Mouse (Mus musculus): ENCODE data around the gene Plbd2.

DNA sequence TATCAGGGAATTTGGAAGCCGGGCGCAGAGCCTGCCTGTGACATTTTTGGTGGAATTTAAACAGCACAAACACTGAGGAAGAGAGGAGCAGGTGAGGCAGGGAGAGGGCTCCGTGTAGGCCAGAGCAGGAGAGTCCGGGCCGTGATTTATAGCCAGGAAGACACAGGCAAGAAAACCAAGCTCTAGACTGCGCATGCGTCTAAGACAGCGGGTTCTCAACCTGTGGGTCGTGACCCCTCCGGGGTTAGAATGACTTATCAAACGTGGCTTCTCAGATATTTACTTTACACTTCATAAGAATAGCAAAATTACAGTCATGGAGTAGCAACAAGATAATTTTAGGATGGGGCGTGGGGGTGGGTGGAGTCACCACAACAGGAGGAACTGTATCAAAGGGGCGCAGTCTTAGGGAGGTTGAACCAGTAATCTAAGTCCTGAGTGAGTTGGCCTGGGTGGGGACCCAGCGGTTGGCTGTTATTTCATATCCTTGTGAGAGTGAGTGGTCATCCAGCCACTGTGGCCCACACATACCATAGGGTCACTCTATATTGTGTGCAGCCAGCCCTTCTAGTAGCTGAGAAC, 48.6 kb downstream of the Plbd2 start:
- TF ChIP-seq USF1 (IDR thresholded peaks at IDR 0.05; ENCODE audit: low read depth) (no peak), POLR2A (IDR thresholded peaks at IDR 0.05; ENCODE audit: insufficient read length, low read depth) (no peak), MYOG (IDR thresholded peaks at IDR 0.05; ENCODE audit: control insufficient read depth in 1 of 3, insufficient read depth in 1 of 3, insufficient read length in 2 of 3, low read depth in 2 of 3) (no peak), TCF3 (IDR thresholded peaks at IDR 0.05; ENCODE audit: insufficient read length, low read depth) (no peak), REST (IDR thresholded peaks at IDR 0.05; ENCODE audit: insufficient read depth, insufficient read length) (no peak), POLR2AphosphoS2 (IDR thresholded peaks at IDR 0.05; ENCODE audit: insufficient read length, low read depth) (no peak), CEBPB (IDR thresholded peaks at IDR 0.05; ENCODE audit: insufficient read depth, poor library complexity, severe bottlenecking) (no peak), E2F4 (IDR thresholded peaks at IDR 0.05; ENCODE audit: insufficient read depth) (no peak), TCF12 (IDR thresholded peaks at IDR 0.05; ENCODE audit: insufficient read depth, poor library complexity, severe bottlenecking) (no peak), MAX (IDR thresholded peaks at IDR 0.05; ENCODE audit: low read depth) (no peak), MYOD1 (IDR thresholded peaks at IDR 0.05; ENCODE audit: control insufficient read depth in 1 of 3, insufficient read length in 2 of 3, low read depth in 2 of 3) (no peak), SRF (IDR thresholded peaks at IDR 0.05; ENCODE audit: control insufficient read depth, insufficient read length, low read depth) (no peak)
